14 mouse cellular contexts compared by ENCODE assay signal in genomic region chr11:105885558-105885957, GRCm38 (mm10).
"Had no signal": no experiment of that assay in that cellular context is flagged by ENCODE, and none has a peak within 500 bp of the region (broad histone marks: within the 10 kb centered on the region; RNA-seq: fewer than 3 reads in every experiment).

No protein-coding gene starts in this region.

- DNase-seq: kidney, adult 9 months; kidney, postnatal 10 days; kidney, postnatal 4 days; lung, embryonic 14.5 days; lung, postnatal 14 days; right cerebral cortex, postnatal 14 days; thymus, postnatal 4 days had no signal

- H3K9me3 ChIP-seq: limb, embryonic 15.5 days; midbrain, embryonic 13.5 days; stomach, embryonic 15.5 days had no signal

- H3K9ac ChIP-seq: limb, embryonic 15.5 days; lung, embryonic 14.5 days; midbrain, embryonic 13.5 days; stomach, embryonic 15.5 days had no signal

- H3K4me3 ChIP-seq: layer of hippocampus, adult 2 months; left cerebral cortex, adult 2 months; limb, embryonic 15.5 days; midbrain, embryonic 13.5 days; stomach, embryonic 15.5 days had no signal

- ATAC-seq: intestine, postnatal 0 days; midbrain, embryonic 13.5 days had no signal

- H3K4me1 ChIP-seq: limb, embryonic 15.5 days; midbrain, embryonic 13.5 days; stomach, embryonic 15.5 days had no signal

- H3K36me3 ChIP-seq: stomach, embryonic 15.5 days had no signal

- H3K4me2 ChIP-seq: limb, embryonic 15.5 days; lung, embryonic 14.5 days; midbrain, embryonic 13.5 days; stomach, embryonic 15.5 days had no signal

- H3K27ac ChIP-seq: layer of hippocampus, adult 2 months; left cerebral cortex, adult 2 months; limb, embryonic 15.5 days; macrophage; midbrain, embryonic 13.5 days; stomach, embryonic 15.5 days had no signal

- H3K27me3 ChIP-seq: limb, embryonic 15.5 days; midbrain, embryonic 13.5 days; stomach, embryonic 15.5 days had no signal
